In genomic region chr13:113986864-113987562, GRCm38 (mm10) we compare ENCODE assay signal across 8 mouse cellular contexts.
DNase-seq lines count a peak whose midpoint lies in the region; ATAC-seq lines count a peak whose summit lies in the region.

No protein-coding gene starts in this region.

- no peak overlapping the region for H3K4me3 ChIP-seq in forebrain, embryonic 14.5 days (ENCODE audit: low read depth, low read length)
- no peak overlapping the region for H3K4me3 ChIP-seq in forebrain, embryonic 12.5 days (replicated peaks)

- WGBS in forebrain, embryonic 14.5 days: 59% methylated on average over 13 of the region's 13 CpGs
- WGBS in forebrain, embryonic 12.5 days: 93% methylated on average over 13 of the region's 13 CpGs

- ATAC-seq in forebrain, embryonic 14.5 days: peak; percentile 61
- ATAC-seq in forebrain, embryonic 12.5 days (ENCODE audit: low FRiP score): no peak

- H3K9me3 ChIP-seq in forebrain, embryonic 14.5 days (replicated peaks; ENCODE audit: control insufficient read depth, low read length): no peaks in the 10 kb centered on the region
- no peaks in the 10 kb centered on the region for H3K9me3 ChIP-seq in forebrain, embryonic 12.5 days

- H3K9ac ChIP-seq in forebrain, embryonic 14.5 days (ENCODE audit: low read length): no peak overlapping the region
- H3K9ac ChIP-seq in forebrain, embryonic 12.5 days: no peak overlapping the region

- H3K4me2 ChIP-seq in forebrain, embryonic 14.5 days (ENCODE audit: low read length): no peak overlapping the region
- H3K4me2 ChIP-seq in forebrain, embryonic 12.5 days: no peak overlapping the region

- no peaks in the 10 kb centered on the region for H3K36me3 ChIP-seq in forebrain, embryonic 14.5 days (ENCODE audit: control insufficient read depth, insufficient read depth, low read length)
- H3K36me3 ChIP-seq in forebrain, embryonic 12.5 days (replicated peaks): no peaks in the 10 kb centered on the region

- H3K4me1 ChIP-seq in forebrain, embryonic 14.5 days (ENCODE audit: control insufficient read depth, insufficient read depth, low read length): peaks cover 11% of the 10 kb centered on the region; the same call in 1 of the 2 replicates
- H3K4me1 ChIP-seq in forebrain, embryonic 12.5 days: peaks cover 7% of the 10 kb centered on the region

- H3K27ac ChIP-seq in forebrain, embryonic 14.5 days (ENCODE audit: low read depth, low read length): no peak overlapping the region
- no peak overlapping the region for H3K27ac ChIP-seq in forebrain, embryonic 12.5 days

- peak; percentile 68 for DNase-seq in forebrain, embryonic 14.5 days (ENCODE audit: low spot score)
- DNase-seq in ovary, adult 18-20 months (ENCODE audit: low spot score): peak; percentile 69
- no peak for DNase-seq in ovary, postnatal 10 days (ENCODE audit: low spot score)
- DNase-seq in heart, adult 9 months (ENCODE audit: low spot score in 2 of 2): peak; percentile 18 to 35
- DNase-seq in skeletal muscle tissue, adult 2 months (ENCODE audit: low read depth, low spot score): peak; percentile 53
- DNase-seq in urinary bladder, adult 18-20 months (ENCODE audit: low spot score in 2 of 2): no peak
- no peak for DNase-seq in left cerebral cortex, postnatal 36 days (ENCODE audit: low spot score in 2 of 2)

- intact Hi-C loops in left cerebral cortex, postnatal 36 days (cut with DNase I): no loop called here

- no peaks in the 10 kb centered on the region for H3K27me3 ChIP-seq in forebrain, embryonic 14.5 days (replicated peaks; ENCODE audit: control insufficient read depth, insufficient read depth, low read length)
- H3K27me3 ChIP-seq in forebrain, embryonic 12.5 days: no peaks in the 10 kb centered on the region

Comparison
In these comparisons a context has a peak if more than half of its experiments do, and no peak if none do; other contexts are left out.
1. DNase-seq: peak in forebrain, embryonic 14.5 days (single experiment), ovary, adult 18-20 months (single experiment), heart, adult 9 months (2 of 2) and skeletal muscle tissue, adult 2 months (single experiment); none in ovary, postnatal 10 days (single experiment), urinary bladder, adult 18-20 months (0 of 2) and left cerebral cortex, postnatal 36 days (0 of 2).